Mouse (Mus musculus) liver, embryonic 15.5 days (tissue): ENCODE data around the gene Itih1. TPM values are rescaled to one million over a fixed set of nuclear protein-coding genes. Genes with fewer than 3 reads are reported as not detected.

Experiments used
- polyA plus RNA-seq: library from polyadenylated mRNA; unstranded; fragments of >200 nt; fragmentation: Nextera tagmentation; extraction: Ambion mirVana; gene quantifications from 2 replicates; pipeline ENCODE4 v1.2.1, GENCODE M21; 2015

Gene Itih1
- polyA plus RNA-seq, 1 experiment from 2014 or later = 53.8 TPM

Other genes with a start within 250 kb of the Itih1 start
- 12.5 and 12.8 TPM in 2 replicates for gene Sfmbt1, start 228.4 kb downstream of the Itih1 start, polyA plus RNA-seq
- 8.8 and 8.9 TPM in 2 replicates for gene Tmem110, start 117.7 kb downstream of the Itih1 start, polyA plus RNA-seq
- 1.1 and 1.6 TPM in 2 replicates for gene Mustn1, start 64.1 kb downstream of the Itih1 start, polyA plus RNA-seq
- 205 and 267 TPM in 2 replicates for gene Itih4, start 56.8 kb downstream of the Itih1 start, polyA plus RNA-seq
- 434 and 589 TPM in 2 replicates for gene Itih3, start 19.5 kb downstream of the Itih1 start, polyA plus RNA-seq
- 3.5 and 4.1 TPM in 2 replicates for gene Nek4, start 8.1 kb upstream of the Itih1 start, polyA plus RNA-seq
- 15.1 and 17.1 TPM in 2 replicates for gene Glt8d1, start 58.1 kb upstream of the Itih1 start, polyA plus RNA-seq
- 230 and 264 TPM in 2 replicates for gene Spcs1, start 58.4 kb upstream of the Itih1 start, polyA plus RNA-seq
- gene Pbrm1, start 75.8 kb upstream of the Itih1 start, polyA plus RNA-seq = 53.3 and 55.6 TPM in 2 replicates
- 63.6 and 63.9 TPM in 2 replicates for gene Gnl3, start 75.9 kb upstream of the Itih1 start, polyA plus RNA-seq
- gene Smim4, start 185.7 kb upstream of the Itih1 start, polyA plus RNA-seq = 49.9 and 60.7 TPM in 2 replicates
- 167 and 213 TPM in 2 replicates for gene Nt5dc2, start 187.8 kb upstream of the Itih1 start, polyA plus RNA-seq
- 22.0 and 27.4 TPM in 2 replicates for gene Stab1, start 225.4 kb upstream of the Itih1 start, polyA plus RNA-seq